Mouse (Mus musculus): Measurements from ENCODE around the gene Zfyve1. TPM values are rescaled to one million over a fixed set of nuclear protein-coding genes. Genes with fewer than 3 reads are reported as not detected.
"Not testable (repeated sequence)": the region's sequence is repeated elsewhere in the genome, so short reads cannot be mapped to it uniquely, and the experiment has no call there.

Gene Zfyve1
- 11.1 and 14.5 TPM in 2 replicates for polyA plus RNA-seq (2015; fragmentation: Nextera tagmentation; extraction: Ambion mirVana)

DNA sequence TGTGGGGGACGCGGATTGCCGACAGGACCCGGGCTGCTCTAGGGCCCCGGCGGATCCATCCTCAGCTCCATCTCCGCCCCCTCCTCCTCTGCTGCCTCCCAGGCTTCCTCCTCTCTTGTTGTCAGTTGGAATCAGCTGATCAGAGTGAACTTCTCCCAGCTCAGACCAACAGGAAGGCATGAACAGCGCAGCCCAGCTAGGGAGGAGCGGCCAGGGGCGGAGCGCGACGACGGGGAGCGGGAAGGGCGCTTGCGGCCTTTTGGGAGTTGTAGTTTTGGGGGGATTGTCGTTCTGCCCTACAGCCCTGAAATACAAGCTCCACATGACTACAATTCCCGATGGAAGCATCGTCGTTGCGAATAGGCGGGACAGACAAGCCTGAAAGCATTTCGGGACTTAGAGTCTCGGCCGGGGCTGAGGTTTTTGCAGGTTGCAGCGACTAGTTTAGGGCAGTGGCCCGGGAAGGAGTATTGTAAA, at the start of gene Zfyve1:
Zfyve1 (minus strand) TSS at position 198 of the 477 bp plus-strand sequence.
- DNase-seq (ENCODE audit: low spot score), result peak; percentile 95

DNA sequence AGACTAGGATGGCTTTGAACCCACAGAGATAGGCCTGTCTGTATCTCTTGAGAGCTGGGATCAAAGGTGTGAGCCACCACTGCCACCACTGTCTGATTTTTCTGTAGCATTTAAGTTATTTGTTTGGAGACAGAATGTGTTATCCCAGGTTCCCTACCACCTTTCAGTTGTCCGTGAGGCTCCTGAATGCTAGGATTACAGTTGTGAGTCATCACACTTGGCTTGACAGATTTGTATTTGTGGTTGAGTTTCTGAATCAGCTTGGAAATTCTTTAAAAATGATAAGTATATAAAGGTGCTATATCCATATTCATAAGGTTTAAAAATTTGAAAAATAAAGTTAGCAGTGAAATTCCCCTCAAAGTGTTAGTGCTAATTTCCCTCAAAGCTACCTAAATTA, 46.1 kb upstream of the Zfyve1 start:
- no peak for DNase-seq (ENCODE audit: low spot score)

DNA sequence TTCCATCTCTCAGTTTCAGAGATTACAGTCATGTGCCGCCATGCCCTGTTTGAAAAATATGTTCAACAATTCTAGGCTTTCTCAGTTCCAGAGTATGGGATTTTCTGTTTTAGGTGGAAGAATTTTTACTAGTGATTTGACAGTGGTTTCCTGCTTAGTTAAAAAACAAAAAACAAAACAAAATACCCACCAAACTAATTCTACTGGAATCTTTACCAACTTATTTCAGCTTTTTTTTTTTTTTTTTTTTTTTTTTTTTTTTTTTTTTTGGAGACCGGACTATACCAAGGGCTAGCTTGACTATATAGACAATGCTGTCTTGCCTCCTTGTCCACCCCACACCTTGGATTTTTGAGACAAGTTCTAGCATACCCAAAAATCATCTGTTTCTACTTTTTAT, 44.2 kb upstream of the Zfyve1 start:
- DNase-seq (ENCODE audit: low spot score), result no peak

DNA sequence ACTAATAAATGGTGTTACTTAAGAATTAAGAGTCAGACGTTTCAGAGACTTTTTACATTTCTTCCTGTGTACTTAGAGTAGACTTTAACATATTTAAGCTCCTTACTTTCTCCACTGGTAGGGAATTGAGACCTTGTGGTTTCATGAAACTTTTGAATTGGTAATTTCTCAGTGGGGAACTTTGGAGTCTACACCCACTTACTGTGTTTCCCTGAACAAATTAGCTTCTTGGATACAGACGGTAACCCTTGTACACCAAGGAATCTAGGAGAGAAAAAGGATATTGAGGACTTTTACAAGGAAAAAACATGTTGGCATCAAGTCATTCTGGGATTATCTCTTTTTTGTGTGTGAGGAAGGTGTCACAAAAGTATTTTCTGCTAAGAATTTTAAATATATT, 36.8 kb upstream of the Zfyve1 start:
- DNase-seq (ENCODE audit: low spot score), result no peak

DNA sequence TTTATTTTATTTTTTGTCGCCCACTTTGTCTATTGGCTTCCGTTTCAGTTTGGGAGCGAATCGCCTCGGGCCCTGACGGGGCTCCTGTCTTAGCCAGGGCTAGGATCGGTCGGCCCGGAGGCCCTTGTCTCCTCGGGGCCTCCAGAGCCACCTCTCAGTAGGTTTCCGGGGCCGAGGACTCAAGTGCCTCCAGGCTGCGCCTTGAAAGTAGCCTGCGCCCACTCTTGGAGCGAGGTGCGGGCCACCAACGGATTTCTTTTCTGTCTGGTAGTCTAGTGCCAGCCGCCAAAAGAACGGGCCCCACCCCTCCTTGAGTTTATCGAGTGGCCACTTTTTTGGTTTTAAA, 35.6 kb upstream of the Zfyve1 start:
- DNase-seq (ENCODE audit: low spot score), result peak; percentile 53

DNA sequence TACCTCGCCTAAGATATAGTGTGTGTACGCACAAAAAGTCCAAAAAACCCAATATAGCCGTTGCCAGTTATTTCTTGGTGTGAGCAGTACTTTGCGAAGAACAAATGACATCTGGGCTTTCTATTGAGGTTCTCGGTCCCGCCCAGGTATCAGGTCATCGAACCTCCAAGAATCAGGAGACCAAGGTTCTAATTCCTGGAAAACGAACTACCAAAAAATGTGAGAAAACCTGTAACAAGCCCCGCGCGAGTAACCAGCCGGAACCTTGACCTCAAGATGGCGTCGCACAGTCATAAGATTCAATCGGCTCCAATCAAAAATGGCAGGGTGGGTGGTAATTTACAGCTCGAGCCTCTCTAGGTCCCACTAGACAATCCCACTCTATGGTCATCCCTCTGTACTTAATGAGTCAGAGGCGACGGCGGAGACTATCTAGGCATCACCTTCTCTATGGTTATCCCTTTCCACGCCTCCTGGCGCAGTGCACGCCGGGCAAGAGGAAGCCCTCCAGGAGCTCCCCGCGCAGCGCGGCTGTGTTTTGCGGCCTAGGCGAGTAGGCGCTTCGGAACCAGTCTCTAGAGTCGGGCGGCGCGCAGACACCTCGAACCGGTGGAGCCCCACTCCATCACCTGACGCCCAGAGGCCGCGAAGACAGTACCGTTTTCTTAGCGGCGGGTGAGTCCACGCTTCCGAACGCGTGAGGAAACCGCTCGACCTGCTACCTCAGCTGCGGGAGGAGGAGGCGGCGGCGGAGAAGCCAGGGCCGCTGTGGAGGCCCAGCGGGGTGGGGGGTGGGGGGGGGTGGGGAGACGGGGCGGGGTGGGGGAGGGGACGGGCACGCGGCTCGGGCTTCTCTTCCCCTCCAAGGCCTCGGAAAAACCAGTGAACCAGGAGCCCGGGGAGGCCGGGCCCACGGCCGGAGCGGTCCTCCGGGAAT, 35.0 kb upstream of the Zfyve1 start:
- DNase-seq (ENCODE audit: low spot score), result peak; percentile 99

DNA sequence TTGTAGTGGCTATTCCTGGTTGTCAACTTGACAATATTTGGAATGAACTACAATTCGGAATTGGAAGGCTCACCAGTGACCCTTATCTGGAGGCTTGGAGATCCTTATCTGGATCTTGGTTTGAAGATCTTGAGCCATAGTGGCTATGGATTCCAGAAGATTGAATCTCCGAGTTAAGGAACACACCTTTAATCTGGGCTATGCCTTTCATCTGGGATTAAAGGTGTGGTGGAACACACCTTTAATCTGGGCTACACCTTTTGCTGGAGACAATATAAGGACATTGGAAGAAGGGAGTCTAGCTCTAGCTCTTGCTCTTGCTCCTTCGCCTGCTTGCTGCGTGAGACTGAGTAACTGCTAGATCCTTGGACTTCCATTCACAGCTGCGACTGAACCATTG, 33.9 kb upstream of the Zfyve1 start, which contains the start of gene Rbm25:
Rbm25 (plus strand) TSS at position 301 of the 400 bp plus-strand sequence.
- not testable (repeated sequence) for DNase-seq (ENCODE audit: low spot score)

DNA sequence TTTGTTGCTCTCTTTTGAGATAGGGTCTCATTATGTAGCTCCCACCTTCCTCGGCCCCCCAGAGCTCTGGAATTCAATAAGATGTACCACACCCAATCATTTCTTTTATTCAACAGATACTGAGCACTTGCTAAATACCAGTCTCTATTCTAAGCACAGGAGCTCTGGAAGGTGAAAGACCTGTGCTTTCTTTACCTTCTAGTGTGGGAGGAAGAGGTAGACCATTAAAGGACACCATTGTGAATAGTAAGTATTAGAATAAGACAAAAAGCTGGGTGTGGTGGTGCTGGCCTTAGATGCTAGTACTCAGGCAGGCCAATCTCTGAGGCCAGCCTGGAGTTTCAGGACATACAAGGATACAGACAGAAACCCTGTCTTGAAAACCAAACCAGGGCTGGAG, 27.3 kb upstream of the Zfyve1 start:
- DNase-seq (ENCODE audit: low spot score), result no peak

DNA sequence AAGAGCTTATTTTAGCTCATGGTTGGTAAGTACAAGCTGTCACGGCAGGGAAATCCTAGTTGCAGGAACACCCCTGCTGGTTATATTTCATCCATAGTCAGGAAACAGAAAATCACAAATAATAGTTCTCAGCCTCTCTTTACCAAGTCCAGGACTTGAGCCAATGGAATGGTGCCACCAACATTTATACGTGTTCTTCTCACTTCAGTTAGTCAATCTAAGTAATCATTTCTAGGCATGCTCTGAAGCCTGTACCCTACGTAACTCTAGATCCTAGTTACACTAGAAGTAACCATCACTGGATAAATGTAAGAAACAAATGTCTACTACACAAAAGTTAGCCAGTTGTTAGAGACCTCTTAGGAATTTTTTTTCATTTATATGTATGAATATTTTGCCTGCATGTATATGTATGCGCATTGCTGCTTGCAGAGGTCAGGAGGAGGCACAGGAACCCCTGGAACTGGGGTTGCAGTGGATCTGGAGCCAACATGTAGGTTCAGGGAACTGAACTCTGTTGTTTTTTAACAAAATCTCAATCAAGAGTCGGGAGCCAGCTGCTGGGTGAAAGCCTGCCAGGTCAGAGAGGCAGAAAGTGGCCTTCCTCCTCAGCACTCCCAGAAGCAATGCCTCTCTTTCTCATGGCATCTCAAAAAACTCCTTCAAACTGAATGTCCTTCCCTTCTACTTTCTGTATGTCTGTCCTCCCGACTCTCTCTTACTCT, 25.2 kb upstream of the Zfyve1 start:
- no peak for DNase-seq (ENCODE audit: low spot score)

DNA sequence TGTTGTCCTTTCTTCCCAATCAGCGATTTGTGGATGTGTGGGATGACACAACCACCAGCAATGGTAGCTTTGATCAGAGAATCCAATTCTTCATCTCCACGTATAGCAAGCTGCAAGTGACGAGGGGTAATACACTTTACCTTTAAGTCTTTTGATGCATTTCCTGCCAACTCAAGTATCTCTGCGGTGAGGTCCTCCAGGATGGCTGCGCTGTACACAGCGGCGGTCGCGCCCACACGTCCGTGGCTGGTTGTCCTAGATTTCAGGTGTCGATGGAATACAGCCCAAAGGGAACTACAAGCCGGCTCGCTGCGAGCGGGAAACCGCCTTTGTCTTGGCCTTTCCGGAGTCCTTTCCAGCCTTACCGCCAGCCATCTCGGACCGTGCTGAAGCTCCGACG, 23.7 kb upstream of the Zfyve1 start:
- DNase-seq (ENCODE audit: low spot score), result peak; percentile 8

DNA sequence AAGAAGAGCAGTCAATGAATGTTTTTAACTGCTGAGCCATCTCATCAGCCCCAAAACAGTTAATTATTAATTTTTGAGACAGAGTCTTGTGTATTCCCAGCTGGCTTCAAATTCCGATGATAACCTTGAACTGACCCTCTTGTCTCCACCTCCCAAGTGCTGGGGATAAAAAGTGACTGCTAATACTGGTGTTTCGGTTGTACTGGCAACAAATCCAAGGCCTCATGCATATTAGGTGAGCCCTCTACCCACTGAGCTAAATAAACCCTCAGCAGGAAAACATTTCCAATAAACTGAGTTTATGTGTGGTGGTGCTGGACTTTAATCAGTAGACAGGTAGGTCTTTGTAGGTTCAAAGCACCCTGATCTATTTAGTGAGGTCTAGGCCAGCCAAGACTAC, 22.0 kb upstream of the Zfyve1 start:
- no peak for DNase-seq (ENCODE audit: low spot score)

DNA sequence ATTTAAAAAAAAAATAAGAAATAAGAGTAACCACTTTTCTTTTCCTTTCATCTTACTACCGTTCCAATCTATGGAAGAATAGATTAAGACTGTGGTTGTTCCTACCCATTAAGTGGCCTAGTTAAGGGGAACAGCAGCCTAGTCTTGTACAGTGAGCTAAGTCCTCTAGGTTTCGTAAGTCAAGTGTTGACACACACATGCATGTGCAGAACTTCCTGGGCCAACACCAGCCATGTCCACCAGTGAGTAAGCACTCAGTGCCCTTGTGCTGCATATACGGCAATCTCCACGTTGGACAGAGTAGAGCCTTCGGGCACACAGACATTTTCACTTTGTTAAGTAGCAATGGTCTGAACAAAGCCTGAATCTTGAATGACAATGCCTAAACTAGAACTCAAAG, 20.2 kb upstream of the Zfyve1 start:
- DNase-seq (ENCODE audit: low spot score), result no peak

DNA sequence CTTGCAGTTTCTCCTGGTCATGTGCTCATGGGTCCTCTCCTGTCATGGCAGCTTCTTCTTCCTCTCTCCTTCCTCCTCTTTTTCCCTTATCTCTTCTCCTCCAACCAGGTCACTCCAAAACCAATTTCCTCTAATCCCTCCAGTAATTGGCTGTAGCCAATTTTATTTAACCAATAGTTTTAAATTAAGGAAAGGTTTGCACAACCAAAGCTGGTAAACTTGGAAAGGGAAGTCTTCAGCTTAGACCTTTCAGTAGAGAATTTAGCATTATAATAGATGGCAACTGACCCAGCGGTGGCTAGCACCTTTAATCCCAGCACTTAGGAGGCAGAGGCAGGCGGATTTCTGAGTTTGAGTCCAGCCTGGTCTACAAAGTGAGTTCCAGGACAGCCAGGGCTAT, 9.4 kb upstream of the Zfyve1 start:
- not testable (repeated sequence) for DNase-seq (ENCODE audit: low spot score)

DNA sequence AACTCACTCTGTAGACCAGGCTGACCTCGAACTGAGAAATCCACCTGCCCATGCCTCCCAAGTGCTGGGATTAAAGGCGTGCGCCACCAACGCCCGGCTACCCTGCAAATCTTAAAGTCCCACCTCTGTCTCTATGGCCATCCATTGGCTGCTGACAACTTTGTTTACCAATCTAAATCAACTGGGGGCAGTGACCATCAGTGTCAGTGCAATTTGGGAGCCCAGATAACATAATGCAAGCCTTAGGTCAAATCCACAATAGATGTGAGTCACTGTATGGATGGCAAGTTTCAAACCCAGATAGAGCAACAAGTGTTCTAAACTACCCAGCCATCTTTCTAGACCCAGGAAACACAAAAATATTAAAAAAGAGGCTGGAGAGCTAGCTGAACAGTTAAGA, 5.3 kb upstream of the Zfyve1 start:
- DNase-seq (ENCODE audit: low spot score), result no peak

DNA sequence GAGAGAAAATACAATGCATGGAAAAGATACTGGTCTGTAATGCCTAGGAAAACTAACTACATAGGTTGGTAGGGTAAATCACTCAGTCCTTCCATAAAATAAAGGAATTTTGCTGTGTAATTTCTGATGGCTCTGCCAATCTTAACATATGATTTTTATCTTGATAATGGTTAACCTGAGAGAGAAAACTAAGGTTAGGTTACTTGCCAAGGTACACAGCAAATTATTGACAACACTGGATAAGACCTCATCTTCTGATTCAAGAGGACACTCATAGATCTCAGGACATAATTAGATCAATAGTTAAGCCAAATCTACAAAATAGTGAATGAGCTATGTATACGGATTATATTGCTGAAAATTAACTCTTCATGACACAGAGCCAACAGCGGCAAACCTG, 859 bp upstream of the Zfyve1 start:
- DNase-seq (ENCODE audit: low spot score), result no peak

DNA sequence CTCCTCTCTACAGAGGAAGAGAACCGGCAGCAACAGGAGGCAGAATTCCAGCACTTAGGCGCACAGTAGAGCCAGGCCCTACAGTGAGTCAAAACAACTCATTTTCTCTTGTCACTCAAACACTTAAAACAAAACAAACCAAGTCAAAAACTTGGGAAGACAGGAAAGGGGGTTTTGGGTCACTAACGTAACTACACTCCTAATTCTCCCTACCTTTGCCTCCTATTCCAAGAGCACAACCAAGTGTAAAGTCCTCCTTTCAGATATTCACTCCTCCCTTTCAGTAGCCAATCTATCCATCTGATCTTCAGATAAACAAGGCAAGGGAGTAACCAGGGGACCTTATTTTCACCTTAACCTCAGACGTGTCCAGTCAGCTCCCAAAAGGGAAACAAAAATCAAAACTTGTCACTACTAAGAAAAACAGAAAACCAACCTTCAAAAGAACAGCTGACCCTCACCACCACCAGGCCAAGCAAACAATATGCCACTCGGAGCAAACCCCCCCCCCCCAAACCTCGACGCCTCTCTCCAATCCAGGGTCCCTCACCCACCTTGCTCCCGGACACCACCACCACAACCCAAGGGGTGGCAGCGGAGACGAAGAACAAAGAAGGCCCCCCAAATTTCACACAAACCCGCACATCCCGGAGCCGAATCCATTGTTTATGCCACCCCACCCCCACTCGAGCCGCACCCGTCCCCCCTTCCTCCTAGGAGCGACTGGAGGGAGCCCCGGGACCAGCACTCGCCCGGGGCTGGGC, 649 bp downstream of the Zfyve1 start:
- DNase-seq (ENCODE audit: low spot score), result no peak

DNA sequence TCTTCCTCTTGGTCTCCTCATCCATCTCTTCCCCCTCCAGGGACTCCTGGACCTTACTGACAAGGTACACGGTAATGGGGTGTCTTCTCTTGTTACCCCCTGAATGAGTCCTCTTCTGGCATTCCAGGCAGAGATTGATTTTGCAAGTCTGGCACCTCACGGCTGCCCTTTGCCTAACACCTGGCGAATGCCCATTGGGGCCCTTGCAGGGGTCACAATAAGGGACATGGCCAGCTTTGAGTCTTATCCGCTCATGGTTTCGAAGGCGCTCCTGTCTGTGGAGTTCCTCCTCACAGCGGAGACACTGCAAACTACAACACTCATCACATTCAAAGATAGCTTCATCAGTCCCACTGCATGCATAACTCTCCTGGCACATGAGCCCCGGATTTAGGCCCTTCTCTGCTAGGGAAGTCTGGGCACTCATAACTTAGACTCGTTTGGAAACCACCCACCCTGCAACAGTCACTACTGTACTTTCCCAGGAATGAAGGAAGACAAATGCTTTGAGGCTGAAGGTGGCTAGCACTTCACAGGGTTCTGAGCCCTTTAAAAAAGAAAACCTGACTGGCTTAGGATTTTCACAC, 2.5 kb downstream of the Zfyve1 start:
- no peak for DNase-seq (ENCODE audit: low spot score)

DNA sequence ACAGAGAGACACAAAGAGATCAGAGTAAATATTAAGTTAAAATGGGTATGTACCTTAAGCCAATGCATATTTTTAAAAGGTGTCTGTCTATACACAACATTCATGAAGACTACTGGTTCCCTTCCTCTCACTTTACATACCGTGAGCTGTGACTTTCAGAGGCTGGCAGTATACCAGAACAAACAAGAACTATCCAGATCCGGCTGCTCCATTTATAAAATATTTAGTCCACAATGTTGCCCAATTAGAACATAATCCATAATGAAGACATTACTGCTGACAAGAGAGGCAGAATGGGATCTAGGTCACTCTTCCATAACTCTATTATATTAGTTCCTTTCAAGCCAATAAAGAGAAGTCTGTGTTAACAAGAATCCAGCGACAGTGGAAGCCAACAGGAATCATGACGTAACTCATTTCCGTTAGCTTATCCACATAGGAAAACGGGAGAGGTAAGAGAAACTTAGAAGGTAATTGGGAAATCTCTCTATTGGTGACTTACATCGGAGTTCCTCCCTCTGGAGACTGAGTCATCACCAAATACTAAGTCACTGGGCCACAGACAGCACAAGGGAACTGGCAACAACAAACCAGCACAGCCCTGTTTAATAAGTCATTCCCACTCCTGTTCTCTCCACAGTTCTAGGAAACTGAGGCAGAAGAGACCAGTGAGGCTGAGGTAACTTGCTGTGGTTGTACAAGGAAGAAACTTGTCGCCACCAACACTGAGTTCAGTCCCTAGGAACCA, 5.1 kb downstream of the Zfyve1 start:
- no peak for DNase-seq (ENCODE audit: low spot score)

DNA sequence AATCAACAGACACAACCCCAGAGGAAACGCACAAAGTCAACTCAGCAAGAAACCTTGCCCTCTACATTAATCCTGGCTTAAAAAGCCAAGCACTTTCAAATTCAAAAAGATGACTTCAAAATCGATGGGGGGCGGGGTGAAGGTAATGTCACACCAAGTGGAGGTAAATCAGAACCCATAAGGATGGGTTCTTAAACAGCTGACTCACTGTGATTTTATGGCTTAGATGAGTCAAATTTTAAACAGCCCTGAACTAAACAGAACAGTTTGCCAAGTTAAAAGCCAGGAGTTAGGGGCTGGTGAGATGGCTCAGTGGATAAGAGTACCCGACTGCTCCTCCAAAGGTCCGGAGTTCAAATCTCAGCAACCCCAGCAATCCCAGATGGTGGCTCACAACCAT, 10.4 kb downstream of the Zfyve1 start:
- no peak for DNase-seq (ENCODE audit: low spot score)

DNA sequence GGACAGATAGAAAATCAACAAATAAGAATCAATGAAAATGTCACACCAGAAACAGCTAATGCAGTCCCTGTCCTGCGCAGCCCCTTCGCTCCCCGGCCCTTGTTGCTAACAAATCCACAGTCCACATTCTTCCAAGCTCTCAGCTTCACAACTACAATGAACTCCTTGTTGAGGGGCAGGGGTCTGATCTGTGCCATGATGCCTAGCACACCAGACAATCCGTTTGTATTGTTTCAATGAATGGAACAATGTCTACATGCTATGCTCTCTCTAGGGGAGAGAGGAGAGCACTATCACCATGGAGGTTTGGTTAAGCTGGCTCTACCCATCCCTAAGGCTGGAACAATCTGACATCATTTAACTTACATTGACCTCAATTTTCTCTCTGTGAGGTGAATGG, 14.3 kb downstream of the Zfyve1 start:
- no peak for DNase-seq (ENCODE audit: low spot score)

DNA sequence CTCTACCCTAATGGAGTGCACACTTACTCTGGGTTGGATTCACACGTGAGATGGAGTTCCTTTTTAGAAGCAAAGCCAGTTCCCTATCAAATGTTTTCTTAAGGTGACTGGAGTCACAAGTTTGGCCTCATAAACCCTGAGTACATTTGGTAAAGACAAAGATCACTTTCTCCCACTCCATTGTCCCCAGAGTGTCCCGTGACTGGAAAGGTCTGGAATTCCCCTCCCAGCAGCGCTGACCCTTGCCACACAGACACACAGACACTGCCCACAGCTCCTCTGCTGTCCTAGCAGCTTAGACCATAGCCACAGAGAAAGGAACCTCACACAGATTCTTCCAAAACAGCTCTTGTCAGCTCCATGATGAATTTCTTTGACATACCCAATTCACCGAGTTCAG, 14.9 kb downstream of the Zfyve1 start:
- no peak for DNase-seq (ENCODE audit: low spot score)
